Comparison of ENCODE assay signal across 8 mouse cellular contexts in genomic region chr3:131703134-131703533, GRCm38 (mm10).
DNase-seq lines count a peak whose midpoint lies in the region.

No protein-coding gene starts in this region.

- peak; percentile 11 for DNase-seq in heart, postnatal 4 days
- no peak for DNase-seq in heart, adult 8-10 months (ENCODE audit: low spot score)
- DNase-seq in ovary, postnatal 14 days (ENCODE audit: low spot score) = peak; percentile 10
- no peak for DNase-seq in ovary, postnatal 10 days (ENCODE audit: low spot score)
- DNase-seq in embryo, embryonic 11 days = peak; percentile 38
- peak; percentile 14 for DNase-seq in retina, postnatal 1 day
- no peak for DNase-seq in spleen, adult 18-20 months
- no peak for DNase-seq in left cerebral cortex, adult 8-10 months (ENCODE audit: low spot score in 2 of 2)

Comparison
In these comparisons a context has a peak if more than half of its experiments do, and no peak if none do; other contexts are left out.
1. DNase-seq: peak in heart, postnatal 4 days (single experiment), ovary, postnatal 14 days (single experiment), embryo, embryonic 11 days (single experiment) and retina, postnatal 1 day (single experiment); none in heart, adult 8-10 months (single experiment), ovary, postnatal 10 days (single experiment), spleen, adult 18-20 months (0 of 2) and left cerebral cortex, adult 8-10 months (0 of 2).